Mouse (Mus musculus) Muller cell, postnatal 12 days (primary cell): ENCODE data around the gene Chd8.
"Not testable (repeated sequence)": the region's sequence is repeated elsewhere in the genome, so short reads cannot be mapped to it uniquely, and the experiment has no call there.

Experiments used
- DNase-seq: peaks from one replicate; pipeline ENCODE4 v3.0.0-alpha.2; 2015; ENCODE audit errors: inconsistent ontology term

The Chd8 gene

DNA sequence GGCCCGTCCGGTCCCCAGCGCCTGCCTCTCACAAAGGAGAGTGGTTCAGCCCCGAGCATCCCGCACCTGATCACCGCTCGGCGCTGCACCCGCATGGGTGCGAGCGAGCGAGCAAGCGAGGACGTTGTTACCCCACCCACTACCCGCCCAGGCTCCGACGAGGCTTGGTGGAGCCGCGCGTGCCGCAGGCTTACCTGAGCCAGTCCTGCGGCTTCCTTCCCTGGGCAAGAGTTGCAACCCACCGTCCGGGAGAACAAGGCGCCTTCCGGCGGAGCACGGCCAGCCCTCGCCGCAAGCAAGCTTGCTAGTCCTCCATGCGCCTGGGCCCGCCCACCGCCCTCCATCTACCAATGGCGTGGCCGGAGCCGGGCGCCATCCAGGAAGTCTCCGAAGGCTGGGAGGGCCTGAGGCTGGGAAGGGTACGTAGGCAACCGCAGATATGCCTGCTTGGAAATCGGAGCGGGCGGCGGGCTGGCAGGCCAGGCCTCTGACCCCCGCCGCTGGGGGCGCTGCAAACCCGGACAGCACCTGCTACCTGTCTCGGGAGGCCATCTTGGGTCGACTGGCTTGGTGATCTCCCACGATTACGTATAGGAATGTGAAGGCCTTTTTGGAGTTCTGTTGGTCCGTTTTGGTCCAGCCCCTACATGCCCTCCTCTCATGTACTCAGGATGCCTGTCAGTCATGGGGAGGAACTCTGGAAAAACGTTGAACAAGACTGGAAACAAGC lies at the start of gene Chd8:
Gene Chd8, minus strand, starts transcription at position 297 of the 730 bp plus-strand sequence.
- peak; percentile 99 for DNase-seq

DNA sequence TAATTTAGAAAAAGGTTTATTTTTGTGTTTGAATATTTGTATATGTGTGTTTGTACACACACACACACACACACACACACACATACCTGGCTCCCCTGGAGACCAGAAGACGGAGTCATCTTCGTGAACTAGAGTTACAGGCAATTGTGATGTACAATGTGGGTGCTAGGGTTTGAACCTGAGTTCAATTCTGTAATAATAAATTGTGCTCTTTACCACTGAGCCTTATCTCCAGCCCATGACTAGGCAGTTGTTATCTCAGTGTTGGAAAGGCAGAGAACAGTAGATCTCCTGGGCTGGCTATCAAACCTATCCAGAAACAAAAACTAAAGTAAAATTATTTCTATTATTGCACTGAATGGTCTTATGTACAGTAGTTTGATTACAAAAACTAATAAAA lies 48.5 kb upstream of the Chd8 start:
- DNase-seq: no peak

DNA sequence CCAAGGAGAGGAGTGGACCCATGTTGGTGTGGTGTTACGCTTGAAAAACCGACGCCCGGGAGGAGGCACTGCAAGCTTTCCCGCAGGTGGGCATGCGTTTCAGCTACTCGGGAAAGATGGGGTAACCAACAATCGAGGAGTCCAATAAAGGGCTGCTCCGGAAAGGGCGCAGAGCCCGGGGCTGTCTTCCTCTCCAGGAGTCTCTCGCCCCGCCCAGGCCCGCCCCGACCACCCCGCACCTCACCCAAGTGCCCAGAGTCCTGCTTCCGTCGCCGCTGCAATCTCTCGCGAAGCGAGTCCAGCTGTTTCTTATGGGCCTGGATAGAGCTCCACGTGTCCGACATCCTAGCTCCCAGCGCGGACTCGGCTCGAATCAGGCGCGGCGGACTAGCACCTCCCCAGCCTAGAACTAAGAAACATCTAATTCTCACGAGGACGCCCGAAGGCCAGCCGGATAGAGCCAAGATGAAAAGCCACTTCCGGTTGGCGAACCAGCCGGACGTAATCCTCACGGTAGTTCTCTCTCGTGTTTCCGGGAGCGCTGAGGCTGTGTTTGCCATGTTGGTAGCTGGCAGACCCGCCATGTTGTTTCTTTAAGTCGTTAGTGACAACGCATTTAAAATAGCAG lies 47.2 kb upstream of the Chd8 start, which contains the start of gene Mettl3:
Gene Mettl3, minus strand, starts transcription at position 485 of the 628 bp plus-strand sequence.
- DNase-seq: peak; percentile 90

DNA sequence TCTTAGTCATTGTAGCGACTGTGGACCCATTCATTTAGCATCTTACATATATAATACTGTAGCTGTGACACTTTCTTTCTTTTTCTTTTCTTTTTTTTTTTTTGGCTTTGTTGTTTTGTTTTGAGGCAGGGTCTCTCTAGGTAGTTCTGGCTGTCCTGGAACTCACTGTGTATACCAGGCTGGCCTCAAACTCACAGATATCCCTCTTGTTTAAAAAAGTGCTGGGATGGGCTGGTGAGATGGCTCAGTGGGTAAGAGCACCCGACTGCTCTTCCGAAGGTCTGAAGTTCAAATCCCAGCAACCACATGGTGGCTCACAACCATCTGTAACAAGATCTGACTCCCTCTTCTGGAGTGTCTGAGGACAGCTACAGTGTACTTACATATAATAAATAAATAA lies 45.9 kb upstream of the Chd8 start:
- not testable (repeated sequence) for DNase-seq

DNA sequence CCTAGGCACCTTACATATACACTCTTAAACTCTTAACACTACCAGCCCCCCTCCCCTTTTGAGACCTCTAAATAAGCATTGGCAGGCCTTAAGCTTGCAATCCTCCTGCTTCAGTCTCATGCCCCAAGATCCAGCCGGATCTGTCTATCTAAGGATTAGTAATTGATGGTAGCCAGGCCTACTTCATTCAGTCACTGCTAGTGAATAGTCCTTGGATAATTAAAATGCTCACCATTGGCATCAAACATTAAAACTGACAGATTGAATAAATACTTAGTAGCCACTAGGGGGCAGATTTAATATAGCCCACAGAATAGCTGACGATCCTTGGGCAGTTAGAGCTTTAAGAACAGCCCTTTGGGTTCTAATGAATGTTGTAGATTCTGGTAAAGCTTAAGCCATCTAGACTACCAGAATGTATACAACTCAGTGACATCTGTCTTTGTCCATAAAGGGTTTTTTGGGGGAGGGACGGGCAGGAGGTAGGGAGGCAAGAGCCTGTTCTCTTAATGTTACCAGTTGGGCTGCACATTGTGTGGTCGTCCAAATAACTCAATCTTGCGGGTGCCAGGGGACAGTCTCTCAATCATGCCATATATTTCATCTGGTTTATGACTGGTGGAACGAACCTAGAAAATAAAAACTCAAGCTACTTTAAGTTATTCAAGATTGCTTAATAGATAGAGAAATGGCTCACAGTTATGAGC lies 38.1 kb upstream of the Chd8 start:
- peak; percentile 27 for DNase-seq

DNA sequence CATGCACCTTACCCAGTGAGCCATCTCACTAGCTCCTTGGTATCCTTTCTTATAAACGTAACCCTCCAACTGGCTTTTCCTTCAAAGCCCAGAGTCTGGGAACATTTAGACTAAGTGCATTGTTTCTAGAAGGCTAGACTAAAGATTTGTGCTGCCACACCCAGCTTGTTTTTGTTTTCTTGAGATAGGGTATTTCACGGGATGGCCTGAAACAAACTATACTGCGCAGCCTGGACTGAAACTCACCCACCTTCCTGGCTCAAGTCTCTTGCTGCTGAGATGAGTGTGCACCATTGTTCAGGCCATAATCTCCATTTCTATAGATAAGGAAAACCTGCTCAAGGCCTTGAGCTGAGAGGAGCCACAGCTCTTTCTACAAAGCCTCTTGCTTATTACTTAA lies 26.6 kb upstream of the Chd8 start:
- DNase-seq: no peak

DNA sequence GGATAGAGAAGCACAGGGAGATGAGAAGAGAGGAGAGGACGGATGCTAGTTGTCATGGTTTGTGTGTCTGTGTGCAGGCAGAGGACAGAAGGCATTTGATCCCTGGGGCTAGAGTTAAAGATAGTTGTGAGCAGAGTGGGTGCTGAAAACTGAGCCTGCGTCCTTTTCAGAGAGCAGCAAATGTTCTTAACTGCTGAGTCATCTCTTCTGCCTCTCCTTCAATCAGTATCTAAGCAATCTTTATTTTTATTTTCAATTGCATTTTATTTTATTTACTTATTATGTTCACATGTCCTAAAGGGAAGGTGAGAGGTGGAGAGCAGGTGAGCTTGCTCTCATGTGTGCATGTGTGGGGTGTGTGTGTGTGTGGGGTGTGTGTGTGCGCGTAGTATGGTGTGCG lies 26.0 kb upstream of the Chd8 start:
- DNase-seq: no peak

DNA sequence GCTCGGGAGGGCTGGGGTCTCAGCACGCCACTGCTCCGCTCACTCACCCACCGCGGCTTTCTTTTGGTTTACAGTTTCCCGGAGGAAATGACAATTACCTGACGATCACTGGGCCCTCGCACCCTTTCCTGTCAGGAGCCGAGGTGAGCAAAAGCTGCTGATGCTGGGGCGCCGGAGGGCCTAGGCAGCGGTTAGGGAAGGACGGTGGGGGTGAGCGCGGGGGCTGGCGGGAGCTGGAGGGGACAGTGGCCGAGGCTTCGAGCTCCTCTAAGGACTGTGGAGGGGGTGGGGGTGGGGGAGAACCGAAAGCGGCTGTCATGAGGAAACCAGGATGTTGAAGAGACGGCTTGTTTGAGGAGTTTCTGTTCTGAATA lies 22.2 kb upstream of the Chd8 start:
- DNase-seq: peak; percentile 71

DNA sequence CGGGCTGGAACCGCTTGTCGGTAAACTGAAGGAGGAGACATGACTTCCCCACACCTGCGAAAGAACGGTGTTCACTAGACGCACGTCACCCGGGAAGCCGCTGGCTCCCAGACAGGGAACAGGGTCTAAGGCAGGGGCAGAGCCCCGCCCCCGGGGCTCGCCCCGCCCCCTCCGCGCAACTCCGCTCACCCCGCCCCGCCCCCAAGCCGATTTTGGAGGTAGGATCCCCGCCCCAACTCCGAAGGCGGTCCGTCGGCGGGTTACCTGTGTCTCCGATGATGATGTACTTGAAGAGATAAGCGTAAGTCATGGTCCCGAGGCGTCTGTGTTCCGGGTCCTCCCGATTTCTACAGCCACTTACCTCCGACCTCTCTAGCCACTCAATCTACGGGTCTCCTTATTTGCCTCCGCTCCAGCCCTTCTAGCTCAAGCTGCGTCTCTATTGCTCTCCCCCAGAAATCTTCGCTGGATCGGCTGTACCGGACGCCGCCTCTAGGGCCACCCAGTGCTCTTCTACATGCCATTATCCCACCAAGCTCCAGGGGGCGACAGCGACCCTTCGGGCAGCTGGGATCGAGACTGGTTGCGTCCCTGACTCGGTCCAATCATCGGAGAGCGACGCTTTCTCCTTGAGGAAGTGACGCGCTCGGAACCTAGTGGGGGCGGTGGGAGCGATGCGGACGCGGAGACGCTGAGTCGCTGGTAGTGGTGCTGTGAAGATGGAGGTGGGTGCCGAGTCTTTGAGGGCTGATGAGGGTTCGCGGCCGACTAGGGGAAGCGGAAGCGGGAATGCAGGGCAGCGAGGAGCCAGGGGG lies 21.6 kb upstream of the Chd8 start, which contains the start of the genes Tox4 and Rab2b:
Gene Tox4, plus strand, starts transcription at position 215 of the 815 bp plus-strand sequence.
Gene Rab2b, minus strand, starts transcription at position 614 of the 815 bp plus-strand sequence.
- peak; percentile 100 for DNase-seq

DNA sequence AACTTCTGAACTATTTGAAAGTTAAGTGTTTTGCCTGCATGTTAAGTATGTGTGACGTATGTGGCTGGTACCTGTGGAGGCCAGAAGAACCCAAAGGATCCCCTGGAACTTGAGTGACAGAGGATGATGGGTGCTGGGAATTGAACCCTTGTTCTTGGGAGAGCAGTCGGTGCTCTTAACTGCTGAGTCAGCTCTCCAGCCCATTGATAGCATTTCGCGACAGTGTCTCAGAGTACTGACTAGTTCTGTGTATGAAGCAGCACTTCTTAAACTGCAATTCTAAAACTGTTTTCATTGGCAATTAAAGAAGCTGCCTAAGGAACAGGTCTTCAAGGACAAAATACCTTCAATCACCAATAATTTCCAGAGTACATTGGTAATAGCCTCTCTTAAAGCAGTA lies 19.6 kb upstream of the Chd8 start:
- no peak for DNase-seq

DNA sequence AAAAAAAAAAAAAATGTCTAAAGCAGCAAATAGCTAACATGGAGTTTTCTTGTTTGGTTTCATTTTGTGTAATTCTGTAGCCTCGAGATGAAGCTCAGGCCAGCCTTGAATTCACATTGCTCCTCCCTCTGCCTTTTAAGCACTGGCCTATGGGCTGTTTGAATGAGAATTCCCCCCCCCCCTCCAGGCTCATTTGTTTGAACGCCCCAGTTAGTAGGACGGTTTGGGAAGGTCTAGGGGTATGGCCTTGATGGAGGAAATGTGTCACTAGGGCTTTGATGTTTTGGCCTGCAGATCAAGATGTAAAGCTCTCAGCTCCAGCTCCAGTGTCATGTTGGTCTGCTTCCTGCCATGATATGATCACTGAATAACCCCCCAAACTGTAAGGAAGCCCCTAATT lies 15.2 kb upstream of the Chd8 start:
- no peak for DNase-seq

DNA sequence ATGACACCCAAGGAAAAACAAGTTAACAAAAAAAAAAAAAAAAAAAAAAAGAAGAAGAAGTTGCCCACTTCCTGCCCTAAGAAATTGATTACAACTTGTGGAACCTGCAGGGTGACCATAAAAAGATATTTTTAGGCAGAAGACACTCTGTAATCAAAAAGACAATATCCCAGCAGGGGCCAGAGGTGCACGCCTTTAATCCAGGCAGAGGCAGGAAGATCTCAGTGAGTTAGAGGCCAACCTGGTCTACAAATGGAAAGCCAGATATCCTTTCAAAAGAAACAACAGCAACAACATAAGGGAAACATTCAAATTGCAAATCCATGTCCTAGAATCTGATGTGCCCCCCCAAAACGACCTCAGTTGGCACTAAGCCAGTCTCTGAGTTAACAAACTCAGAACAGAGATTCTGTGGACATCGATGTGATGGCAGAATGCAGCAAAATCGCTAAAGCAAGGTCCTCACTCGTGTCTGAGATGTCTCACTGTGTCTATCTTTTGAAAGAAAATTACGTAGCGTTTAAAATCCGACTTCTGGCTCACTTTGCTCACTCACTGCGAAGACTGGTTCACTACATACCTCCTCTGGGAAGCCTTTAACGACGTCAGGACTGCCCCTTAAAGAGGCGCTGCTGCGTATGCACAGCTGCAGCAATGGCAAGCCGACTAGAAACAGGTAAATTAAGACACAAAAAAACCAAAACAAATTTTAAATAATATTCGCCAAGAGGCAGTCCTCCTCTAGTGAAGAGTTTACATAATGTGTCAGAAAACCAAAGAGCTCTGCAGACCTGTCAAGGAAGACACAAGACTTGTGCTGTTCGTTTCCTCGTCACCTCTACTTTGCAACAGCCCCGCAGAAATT lies 1.0 kb downstream of the Chd8 start:
- DNase-seq: peak; percentile 28

DNA sequence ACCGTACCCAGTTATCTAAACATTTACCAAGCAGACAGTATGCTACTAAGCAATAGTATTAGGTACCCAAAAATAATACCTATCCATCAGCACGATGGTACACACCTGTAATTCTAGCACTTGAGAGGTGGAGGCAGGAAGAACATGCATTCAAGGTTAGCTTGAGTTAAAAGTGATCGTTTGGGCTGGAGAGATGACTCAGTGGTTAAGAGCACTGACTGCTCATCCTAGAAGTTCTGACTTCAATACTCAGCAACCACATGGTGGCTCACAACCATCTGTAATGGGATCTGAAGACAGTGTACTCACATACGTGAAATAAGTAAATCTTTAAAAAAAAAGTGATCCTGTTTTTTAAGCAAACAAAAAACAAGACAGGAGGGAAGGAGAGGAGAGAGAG lies 11.5 kb downstream of the Chd8 start:
- no peak for DNase-seq

DNA sequence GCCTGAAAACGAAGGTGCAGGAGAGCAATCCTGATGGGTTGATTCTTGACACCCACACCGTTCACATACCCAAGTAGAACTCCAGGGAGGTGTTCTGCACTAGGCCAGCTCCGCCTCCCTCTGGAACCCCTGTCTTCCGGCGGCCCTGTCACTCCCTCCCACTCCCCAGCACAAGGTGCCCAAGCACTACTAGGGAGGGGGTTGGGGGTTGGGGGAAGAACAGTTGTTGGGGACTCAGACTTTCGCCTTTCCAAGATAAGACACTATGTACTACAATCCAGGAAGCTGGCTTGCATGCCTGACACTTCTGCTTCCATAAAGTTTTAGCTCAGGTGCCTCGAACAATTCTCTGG lies 12.9 kb downstream of the Chd8 start:
- no peak for DNase-seq

DNA sequence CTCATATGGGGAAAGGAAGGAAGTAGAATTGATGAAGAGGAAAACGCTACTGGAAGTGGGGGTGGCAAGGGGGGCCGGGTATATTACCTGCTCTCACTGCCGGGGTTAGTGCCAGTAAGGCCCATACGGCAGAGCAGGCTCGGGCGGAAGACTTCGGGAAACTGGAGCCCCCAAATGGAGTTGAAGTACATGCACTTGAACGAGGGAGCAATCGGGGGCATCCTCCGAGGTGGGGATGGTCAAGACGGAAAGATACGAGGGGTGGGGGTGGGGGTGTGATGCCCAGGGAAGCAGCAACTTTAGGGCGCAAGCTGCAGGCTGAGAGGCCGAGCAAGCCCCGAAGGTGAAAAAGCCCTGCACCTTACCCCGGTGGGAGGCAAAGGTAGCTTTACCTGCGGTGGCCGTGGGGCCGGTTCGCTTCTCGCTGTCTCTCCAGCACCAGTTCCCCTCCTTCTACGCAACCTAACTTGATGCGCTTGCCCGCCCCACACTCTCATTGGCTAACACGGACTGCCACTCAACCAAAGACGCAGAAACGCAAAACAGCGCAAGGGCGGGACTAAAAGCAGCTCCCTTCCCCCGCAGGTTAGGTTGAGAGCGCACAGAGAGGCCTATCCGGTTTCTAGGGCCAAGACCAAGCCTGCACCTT lies 13.4 kb downstream of the Chd8 start:
- peak; percentile 96 for DNase-seq

DNA sequence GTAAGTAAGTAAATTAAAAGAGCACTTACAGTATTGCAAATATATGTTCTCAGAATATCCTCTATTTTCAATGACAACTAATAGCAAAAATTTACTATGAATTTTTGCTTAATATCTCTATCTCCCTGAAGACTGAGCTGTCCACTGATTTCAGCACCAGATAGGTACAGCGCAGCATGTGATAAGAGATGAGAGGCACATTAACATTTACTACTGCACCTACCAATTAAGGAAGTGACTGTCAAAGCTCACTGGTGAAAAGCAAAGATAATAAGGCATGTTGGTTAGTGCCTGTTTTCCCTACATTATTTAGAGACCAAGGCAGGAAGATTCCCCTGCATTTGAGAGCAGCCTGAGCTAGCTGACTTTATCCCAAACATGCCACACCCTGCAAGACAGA lies 21.4 kb downstream of the Chd8 start:
- DNase-seq: no peak

DNA sequence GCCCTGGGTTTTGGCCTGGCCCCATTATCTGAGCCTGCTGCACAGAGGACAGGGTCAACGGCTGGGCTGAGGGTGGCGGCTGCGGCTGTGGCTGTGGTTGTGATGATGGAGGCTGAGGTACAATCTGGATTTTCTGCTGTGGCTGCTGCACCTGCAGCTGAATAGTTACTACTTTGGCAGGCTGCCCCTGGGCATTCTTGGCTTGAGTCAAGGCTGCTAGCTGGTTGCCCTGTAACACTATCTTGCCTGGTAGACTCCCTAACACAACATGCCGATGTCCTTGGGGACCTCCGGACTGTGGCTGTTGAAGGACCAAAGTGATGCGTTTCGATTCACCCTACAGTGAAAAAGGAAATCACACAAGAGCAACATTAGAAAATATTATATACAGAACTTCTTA lies 22.4 kb downstream of the Chd8 start:
- peak; percentile 8 for DNase-seq

DNA sequence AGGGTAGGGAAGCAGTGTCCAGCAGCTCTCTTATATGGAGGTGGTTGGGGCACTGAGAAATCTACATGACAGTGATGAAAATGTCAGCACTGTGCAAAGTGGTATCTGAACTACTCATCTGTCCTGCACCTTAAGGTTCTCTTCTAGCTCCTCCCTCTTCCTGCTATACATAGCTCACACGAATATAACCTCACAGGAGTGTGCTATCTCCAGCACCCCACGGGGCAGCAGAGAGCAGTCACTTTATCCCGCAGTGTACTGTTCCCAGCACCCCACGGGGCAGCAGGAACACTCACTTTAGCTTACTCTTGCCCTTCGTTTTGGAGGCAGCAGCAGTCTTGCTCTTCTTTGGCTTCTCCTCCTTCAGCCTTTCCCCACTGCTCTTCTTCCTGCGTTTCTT lies 25.3 kb downstream of the Chd8 start:
- DNase-seq: no peak

DNA sequence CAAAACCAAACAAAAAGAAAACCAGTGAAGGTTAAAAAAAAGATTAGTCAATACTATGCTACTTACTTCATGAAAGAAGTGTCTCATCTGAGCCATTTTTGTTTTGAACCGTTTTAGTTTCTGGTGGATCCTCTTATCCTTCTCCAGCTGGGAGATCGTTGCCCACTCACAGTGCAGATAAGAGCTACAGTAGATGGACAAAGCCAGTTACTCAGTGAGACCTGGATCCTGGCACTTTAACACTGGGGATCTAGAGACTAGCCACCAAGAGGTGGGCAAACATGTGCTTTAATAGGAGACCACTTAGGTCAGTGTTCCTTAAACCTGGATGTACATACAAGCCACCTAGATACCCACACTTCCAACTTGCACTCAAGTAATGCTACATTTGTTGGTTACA lies 31.6 kb downstream of the Chd8 start:
- no peak for DNase-seq

DNA sequence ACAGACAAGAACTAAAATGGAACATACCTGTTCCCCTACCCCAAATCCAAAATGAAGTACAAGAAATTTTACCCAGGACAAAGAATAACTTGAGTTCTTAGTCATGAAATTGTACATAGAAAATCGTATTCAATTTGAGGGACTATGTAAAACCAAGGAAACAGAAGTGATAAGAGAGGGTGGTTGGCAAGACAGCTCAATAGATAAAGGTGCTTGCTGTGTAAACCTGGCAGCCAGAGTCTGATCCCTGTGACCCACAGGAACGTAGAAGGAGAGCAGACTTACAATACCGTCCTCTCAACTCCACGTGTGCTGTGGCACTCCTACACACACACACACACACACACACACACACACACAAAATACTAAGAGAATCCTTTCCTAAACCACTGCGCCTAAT lies 40.3 kb downstream of the Chd8 start:
- DNase-seq: no peak

DNA sequence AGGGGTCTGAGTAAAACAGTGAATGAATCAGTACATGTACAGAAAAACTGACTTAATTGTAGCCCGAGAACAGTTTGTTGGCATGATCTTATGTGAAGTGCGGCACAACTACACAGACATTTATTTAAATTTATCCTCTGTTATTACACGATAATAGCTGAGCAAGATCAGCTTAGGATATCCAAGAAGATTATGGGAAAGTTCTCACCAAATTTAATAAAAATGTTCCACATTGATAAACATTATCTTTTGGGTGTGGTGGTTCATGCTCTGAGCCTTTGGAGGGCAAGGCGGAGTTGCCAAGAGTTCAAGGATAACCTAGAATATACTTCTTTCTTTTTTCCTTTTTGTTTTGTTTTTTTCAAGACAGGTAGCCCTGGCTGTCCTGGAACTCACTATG lies 58.2 kb downstream of the Chd8 start:
- no peak for DNase-seq
